Mouse (Mus musculus): ENCODE measurements at regions not wholly inside any gene's neighbourhood (a gene's known extent, or its start where the extent isn't known, plus 50 kb on each side); places are given as distances from the start of the nearest gene placed in this dataset.

GRCm38 (mm10) chr11:86005899-86006445, 119.8 kb downstream of the Tbx4 start:
- TF ChIP-seq EP300 (IDR thresholded peaks at IDR 0.05; ENCODE audit: low read depth) (no peak), CTCF (IDR thresholded peaks at IDR 0.05; ENCODE audit: low read depth) (no peak)
